ENCODE assay signal across 11 mouse cellular contexts in the genomic region with DNA sequence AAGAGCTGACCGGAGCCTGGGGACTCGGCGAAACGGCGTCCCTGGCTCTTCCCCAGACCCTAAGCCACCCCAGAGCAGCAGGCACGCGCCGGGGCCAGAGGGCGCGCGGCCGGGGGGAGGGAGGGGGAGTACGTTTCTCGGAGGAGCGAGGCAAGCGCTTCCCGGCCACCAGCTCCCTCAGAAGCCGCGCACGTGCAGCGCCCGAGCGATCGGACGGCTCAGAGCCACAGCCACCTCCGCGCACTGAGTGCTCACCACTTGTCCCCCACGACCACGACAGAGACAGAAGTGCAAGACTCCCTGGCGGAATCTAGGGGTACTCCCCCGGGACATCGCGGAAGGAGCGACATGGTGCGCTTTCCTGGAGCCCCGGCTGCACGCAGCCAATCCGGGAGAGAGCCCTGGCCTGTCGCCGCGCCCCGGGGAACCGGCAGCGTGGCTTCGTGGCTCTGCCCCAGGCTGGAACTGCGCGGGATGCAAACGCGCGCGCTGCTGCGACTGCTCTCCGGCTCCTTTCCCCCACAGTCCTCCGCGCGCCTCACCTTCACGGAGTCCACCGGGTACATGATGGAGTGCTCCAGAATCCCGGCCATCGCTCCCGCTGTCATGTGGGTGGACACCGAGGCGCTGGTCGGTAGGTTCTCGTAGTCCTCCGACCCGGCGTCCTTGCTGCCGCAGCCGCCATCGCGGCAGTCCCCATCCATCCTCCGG. TPM values are rescaled to one million over a fixed set of nuclear protein-coding genes. Genes with fewer than 3 reads are reported as not detected.
A peak's percentile ranks its signal among the peaks of the same experiment; 100 is the strongest.
DNase-seq lines count a peak whose midpoint lies in the region; ATAC-seq lines count a peak whose summit lies in the region.
"Not testable (repeated sequence)": the region's sequence is repeated elsewhere in the genome, so short reads cannot be mapped to it uniquely, and the experiment has no call there.
"Had no signal": no experiment of that assay in that cellular context is flagged by ENCODE, and none has a peak within 500 bp of the region (broad histone marks: within the 10 kb centered on the region; RNA-seq: fewer than 3 reads in every experiment).

No protein-coding gene starts in this region.

- H3K4me3 ChIP-seq in embryonic facial prominence, embryonic 14.5 days (ENCODE audit: low read depth, low read length); hindbrain, embryonic 13.5 days; kidney, embryonic 14.5 days (ENCODE audit: low read length); liver, embryonic 15.5 days (replicated peaks); midbrain, embryonic 12.5 days; neural tube, embryonic 15.5 days (replicated peaks): not testable (repeated sequence)

- DNase-seq in embryonic facial prominence, embryonic 14.5 days (ENCODE audit: low spot score), result not testable (repeated sequence)

- peak; percentile 45 for ATAC-seq in embryonic facial prominence, embryonic 14.5 days (ENCODE audit: low read depth)
- peak; percentile 18 for ATAC-seq in granulocyte monocyte progenitor cell, adult 5-6 weeks (replicated peaks; ENCODE audit: poor library complexity, severe bottlenecking)
- peak; percentile 83 for ATAC-seq in hindbrain, embryonic 13.5 days (ENCODE audit: low FRiP score)
- peak; percentile 78 for ATAC-seq in kidney, embryonic 14.5 days (ENCODE audit: low FRiP score, low TSS enrichment)
- peak; percentile 0; the same call in 1 of the 2 replicates for ATAC-seq in liver, embryonic 15.5 days (ENCODE audit: insufficient read depth)
- peak; percentile 80 for ATAC-seq in midbrain, embryonic 12.5 days (ENCODE audit: low FRiP score, low read depth)
- peak; percentile 80 for ATAC-seq in neural tube, embryonic 15.5 days (ENCODE audit: low FRiP score)

- not testable (repeated sequence) for H3K27me3 ChIP-seq in embryonic facial prominence, embryonic 14.5 days (replicated peaks; ENCODE audit: control insufficient read depth, insufficient read depth, low read length); hindbrain, embryonic 13.5 days; kidney, embryonic 14.5 days (ENCODE audit: control insufficient read depth, insufficient read depth, low read length); liver, embryonic 15.5 days; midbrain, embryonic 12.5 days; neural tube, embryonic 15.5 days (replicated peaks)

- H3K4me2 ChIP-seq in embryonic facial prominence, embryonic 14.5 days (ENCODE audit: low read depth, low read length); hindbrain, embryonic 13.5 days; kidney, embryonic 14.5 days (replicated peaks; ENCODE audit: low read depth, low read length); liver, embryonic 15.5 days; midbrain, embryonic 12.5 days (replicated peaks); neural tube, embryonic 15.5 days: not testable (repeated sequence)

- WGBS in embryonic facial prominence, embryonic 14.5 days, result no CpG with 5 or more reads among the region's 73 CpGs
- no CpG with 5 or more reads among the region's 73 CpGs for WGBS in hindbrain, embryonic 13.5 days
- no CpG with 5 or more reads among the region's 73 CpGs for WGBS in kidney, embryonic 14.5 days
- no CpG with 5 or more reads among the region's 73 CpGs for WGBS in liver, embryonic 15.5 days (ENCODE audit: insufficient replicate concordance)
- WGBS in midbrain, embryonic 12.5 days, result no CpG with 5 or more reads among the region's 73 CpGs
- no CpG with 5 or more reads among the region's 73 CpGs for WGBS in neural tube, embryonic 15.5 days

- not testable (repeated sequence) for H3K27ac ChIP-seq in embryonic facial prominence, embryonic 14.5 days (replicated peaks; ENCODE audit: low read depth, low read length); hindbrain, embryonic 13.5 days; kidney, embryonic 14.5 days (ENCODE audit: low read depth, low read length); liver, embryonic 15.5 days (replicated peaks); midbrain, embryonic 12.5 days (replicated peaks); neural tube, embryonic 15.5 days (replicated peaks)

- H3K36me3 ChIP-seq in embryonic facial prominence, embryonic 14.5 days (ENCODE audit: control insufficient read depth, insufficient read depth, low read length); hindbrain, embryonic 13.5 days; kidney, embryonic 14.5 days (ENCODE audit: control insufficient read depth, insufficient read depth, low read length); liver, embryonic 15.5 days (replicated peaks); midbrain, embryonic 12.5 days; neural tube, embryonic 15.5 days: not testable (repeated sequence)

- H3K9ac ChIP-seq in embryonic facial prominence, embryonic 14.5 days (ENCODE audit: low read depth, low read length); hindbrain, embryonic 13.5 days; kidney, embryonic 14.5 days (ENCODE audit: low read depth, low read length); liver, embryonic 15.5 days; midbrain, embryonic 12.5 days (replicated peaks); neural tube, embryonic 15.5 days (replicated peaks): not testable (repeated sequence)

- not testable (repeated sequence) for H3K9me3 ChIP-seq in embryonic facial prominence, embryonic 14.5 days (ENCODE audit: control insufficient read depth, low read length); hindbrain, embryonic 13.5 days; kidney, embryonic 14.5 days (ENCODE audit: control insufficient read depth, low read length); liver, embryonic 15.5 days (replicated peaks); midbrain, embryonic 12.5 days; neural tube, embryonic 15.5 days (replicated peaks)

- not testable (repeated sequence) for H3K4me1 ChIP-seq in embryonic facial prominence, embryonic 14.5 days (ENCODE audit: control insufficient read depth, insufficient read depth, low read length); hindbrain, embryonic 13.5 days (replicated peaks); kidney, embryonic 14.5 days (ENCODE audit: control insufficient read depth, insufficient read depth, low read length); liver, embryonic 15.5 days (replicated peaks); midbrain, embryonic 12.5 days; neural tube, embryonic 15.5 days

RNA-seq across cellular contexts. Expression of a gene that starts 0.6 kb away (rescaled TPM):
- not detected in 2 replicates for polyA plus RNA-seq in embryonic facial prominence, embryonic 14.5 days (2014; fragmentation: Nextera tagmentation; extraction: Ambion mirVana)
- 5.6 and 10.2 TPM in 2 replicates for total RNA-seq in granulocyte monocyte progenitor cell, adult 5-6 weeks (2014; fragmentation: Nextera tagmentation)
- total RNA-seq in granulocyte monocyte progenitor cell, adult 5-6 weeks (2017), result 5.9 and 7.8 TPM in 2 replicates
- not detected in 2 replicates for polyA plus RNA-seq in hindbrain, embryonic 13.5 days (2015; fragmentation: Nextera tagmentation; extraction: Ambion mirVana)
- polyA plus RNA-seq in kidney, embryonic 14.5 days (2014; fragmentation: Nextera tagmentation; extraction: Ambion mirVana), result not detected in 2 replicates
- 0.20 and 0.63 TPM in 2 replicates for polyA plus RNA-seq in liver, embryonic 15.5 days (2015; fragmentation: Nextera tagmentation; extraction: Ambion mirVana)
- not detected in 2 replicates for polyA plus RNA-seq in midbrain, embryonic 12.5 days (2016; fragmentation: Nextera tagmentation; extraction: Ambion mirVana)
- polyA plus RNA-seq in neural tube, embryonic 15.5 days (2015; fragmentation: Nextera tagmentation; extraction: Ambion mirVana), result not detected in 2 replicates

RNA-seq across cellular contexts. Expression of a gene that starts 9.8 kb away (rescaled TPM):
- not detected in 2 replicates for polyA plus RNA-seq in embryonic facial prominence, embryonic 14.5 days (2014; fragmentation: Nextera tagmentation; extraction: Ambion mirVana)
- not detected in 2 replicates for total RNA-seq in granulocyte monocyte progenitor cell, adult 5-6 weeks (2014; fragmentation: Nextera tagmentation)
- total RNA-seq in granulocyte monocyte progenitor cell, adult 5-6 weeks (2017), result 0.26 TPM in 1 of 2 replicates, not detected in the other
- polyA plus RNA-seq in hindbrain, embryonic 13.5 days (2015; fragmentation: Nextera tagmentation; extraction: Ambion mirVana), result not detected in 2 replicates
- not detected in 2 replicates for polyA plus RNA-seq in kidney, embryonic 14.5 days (2014; fragmentation: Nextera tagmentation; extraction: Ambion mirVana)
- polyA plus RNA-seq in liver, embryonic 15.5 days (2015; fragmentation: Nextera tagmentation; extraction: Ambion mirVana), result 0.03 TPM in 1 of 2 replicates, not detected in the other
- polyA plus RNA-seq in midbrain, embryonic 12.5 days (2016; fragmentation: Nextera tagmentation; extraction: Ambion mirVana), result not detected in 2 replicates
- not detected in 2 replicates for polyA plus RNA-seq in neural tube, embryonic 15.5 days (2015; fragmentation: Nextera tagmentation; extraction: Ambion mirVana)
- total RNA-seq: adrenal gland, postnatal 4 days; gastrocnemius, postnatal 36 days; layer of hippocampus, adult 18-20 months; left cerebral cortex, adult 18-20 months had no signal

RNA-seq across cellular contexts. Expression of a gene that starts 52.6 kb away (rescaled TPM):
- polyA plus RNA-seq in embryonic facial prominence, embryonic 14.5 days (2014; fragmentation: Nextera tagmentation; extraction: Ambion mirVana), result 20.2 and 21.0 TPM in 2 replicates
- total RNA-seq in granulocyte monocyte progenitor cell, adult 5-6 weeks (2014; fragmentation: Nextera tagmentation), result 9.1 and 13.7 TPM in 2 replicates
- total RNA-seq in granulocyte monocyte progenitor cell, adult 5-6 weeks (2017), result 7.5 and 10.0 TPM in 2 replicates
- 13.7 and 14.0 TPM in 2 replicates for polyA plus RNA-seq in hindbrain, embryonic 13.5 days (2015; fragmentation: Nextera tagmentation; extraction: Ambion mirVana)
- polyA plus RNA-seq in kidney, embryonic 14.5 days (2014; fragmentation: Nextera tagmentation; extraction: Ambion mirVana), result 10.4 and 16.7 TPM in 2 replicates
- 3.8 and 3.9 TPM in 2 replicates for polyA plus RNA-seq in liver, embryonic 15.5 days (2015; fragmentation: Nextera tagmentation; extraction: Ambion mirVana)
- polyA plus RNA-seq in midbrain, embryonic 12.5 days (2016; fragmentation: Nextera tagmentation; extraction: Ambion mirVana), result 9.2 and 10.2 TPM in 2 replicates
- 20.4 and 20.6 TPM in 2 replicates for polyA plus RNA-seq in neural tube, embryonic 15.5 days (2015; fragmentation: Nextera tagmentation; extraction: Ambion mirVana)

Comparison
In these comparisons a context has a peak if more than half of its experiments do, and no peak if none do; other contexts are left out.
1. ATAC-seq: peak in every context shown above with its lines; median percentile 83 in hindbrain, embryonic 13.5 days; 80 in midbrain, embryonic 12.5 days; 80 in neural tube, embryonic 15.5 days; 78 in kidney, embryonic 14.5 days; 45 in embryonic facial prominence, embryonic 14.5 days; 18 in granulocyte monocyte progenitor cell, adult 5-6 weeks; 0 in liver, embryonic 15.5 days.